Mouse (Mus musculus): ENCODE measurements around the gene Tbxas1. TPM values are rescaled to one million over a fixed set of nuclear protein-coding genes. Genes with fewer than 3 reads are reported as not detected.

Gene Tbxas1
- polyA plus RNA-seq, 1 experiment from 2014 or later = 2.7 TPM

DNA sequence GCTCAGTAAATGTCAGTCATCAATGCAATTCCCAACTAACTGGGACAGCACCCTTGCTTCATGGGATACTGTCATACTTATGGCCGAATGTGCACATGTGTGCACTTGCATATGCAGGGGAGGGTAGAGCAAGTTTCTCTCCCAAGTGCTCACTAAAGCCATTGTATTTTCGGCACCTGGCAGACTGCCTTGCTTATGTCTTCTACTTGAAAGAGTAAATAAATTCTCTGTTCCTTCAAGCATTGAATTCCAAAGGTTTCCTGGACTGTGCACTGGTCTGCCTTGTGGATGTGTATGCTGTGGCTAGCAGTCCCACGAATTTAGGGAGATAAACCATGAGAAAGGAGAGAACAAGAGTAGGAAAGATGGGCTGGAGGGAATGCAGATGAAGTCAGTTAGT lies 53.3 kb downstream of the Tbxas1 start:
- peaks cover 9% of the 10 kb centered on the region for H3K4me1 ChIP-seq (replicated peaks)
- ATAC-seq (ENCODE audit: low FRiP score, low read depth) = no peak
- H3K9me3 ChIP-seq = no peaks in the 10 kb centered on the region
- no peak overlapping the region for H3K9ac ChIP-seq
- H3K4me3 ChIP-seq = no peak overlapping the region
- H3K4me2 ChIP-seq = no peak overlapping the region
- 76% methylated on average over 3 of the region's 3 CpGs for WGBS
- no peaks in the 10 kb centered on the region for H3K27me3 ChIP-seq
- no peak overlapping the region for H3K27ac ChIP-seq (replicated peaks)
- H3K36me3 ChIP-seq = no peaks in the 10 kb centered on the region

DNA sequence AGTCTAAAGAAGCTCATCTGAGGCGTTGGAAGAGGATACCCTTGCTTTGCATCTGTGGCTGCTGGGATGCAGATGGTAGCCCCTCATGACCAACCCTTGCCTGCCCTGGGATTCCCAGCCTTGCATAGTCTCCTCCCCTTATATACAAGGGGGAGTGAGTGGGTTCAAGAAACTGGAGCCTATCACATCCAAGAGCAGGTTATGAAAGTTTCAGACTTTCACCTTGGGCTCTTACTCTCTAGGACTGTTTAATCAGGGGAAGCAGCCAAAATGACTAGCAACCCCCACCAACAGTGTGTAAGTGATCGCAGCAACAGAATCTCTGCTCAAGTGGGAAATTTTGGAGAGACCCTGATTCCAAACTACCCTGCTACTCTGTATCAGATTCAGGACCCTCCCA lies 60.8 kb downstream of the Tbxas1 start:
- Histone ChIP-seq H3K4me1 (replicated peaks) (no peaks in the 10 kb centered on the region), H3K4me3 (no peak overlapping the region), H3K9ac (no peak overlapping the region), H3K4me2 (no peak overlapping the region), H3K27me3 (no peaks in the 10 kb centered on the region), H3K9me3 (no peaks in the 10 kb centered on the region), H3K27ac (replicated peaks) (no peak overlapping the region), H3K36me3 (no peaks in the 10 kb centered on the region)
- WGBS = 76% methylated on average over 2 of the region's 2 CpGs
- ATAC-seq (ENCODE audit: low FRiP score, low read depth) = no peak

DNA sequence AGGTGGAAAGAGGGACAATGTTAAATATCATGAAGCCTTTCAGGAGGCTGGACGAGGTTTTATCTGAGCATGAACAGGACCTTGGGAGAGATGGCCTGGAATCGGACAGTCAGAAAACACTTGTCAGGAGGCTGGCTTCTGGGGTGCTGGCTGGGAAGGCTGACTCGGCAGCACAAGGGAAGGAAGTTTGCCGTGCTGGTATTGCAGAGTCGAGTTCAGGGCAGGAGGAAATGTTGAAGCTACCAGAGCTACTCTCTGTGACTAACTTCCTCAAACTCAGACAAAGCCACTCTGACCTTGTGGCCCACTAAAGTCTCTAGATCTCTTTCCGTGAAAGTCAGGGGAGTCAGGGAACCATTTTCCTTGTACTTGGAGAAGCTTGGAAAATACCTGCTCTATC lies 63.2 kb downstream of the Tbxas1 start:
- no peaks in the 10 kb centered on the region for H3K9me3 ChIP-seq
- H3K4me1 ChIP-seq (replicated peaks) = no peaks in the 10 kb centered on the region
- no peak overlapping the region for H3K4me3 ChIP-seq
- no peak overlapping the region for H3K9ac ChIP-seq
- H3K4me2 ChIP-seq = no peak overlapping the region
- 69% methylated on average over 6 of the region's 6 CpGs for WGBS
- no peaks in the 10 kb centered on the region for H3K36me3 ChIP-seq
- H3K27me3 ChIP-seq = no peaks in the 10 kb centered on the region
- H3K27ac ChIP-seq (replicated peaks) = no peak overlapping the region
- no peak for ATAC-seq (ENCODE audit: low FRiP score, low read depth)

DNA sequence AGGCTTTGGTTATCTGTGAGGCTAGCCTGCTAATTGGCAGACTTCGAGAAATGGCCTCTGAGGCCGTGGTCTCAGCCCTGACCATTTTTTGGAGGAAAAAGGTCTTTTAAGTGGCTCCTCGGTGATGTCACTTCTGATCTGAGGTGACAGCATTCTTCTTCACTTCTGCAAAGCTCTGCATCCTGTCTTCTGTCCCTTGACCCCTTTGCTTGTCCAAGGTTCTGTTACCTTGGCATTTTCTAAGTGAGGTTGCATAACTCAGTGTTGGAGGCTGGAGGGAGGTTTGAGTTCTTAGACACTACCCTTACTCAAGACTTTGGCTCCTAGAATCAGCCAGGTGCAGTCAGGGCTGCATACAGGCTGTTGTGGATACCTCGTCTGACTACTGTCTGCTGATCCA lies 63.9 kb downstream of the Tbxas1 start:
- no peak overlapping the region for H3K4me3 ChIP-seq
- H3K4me2 ChIP-seq = no peak overlapping the region
- no peaks in the 10 kb centered on the region for H3K36me3 ChIP-seq
- no peak for ATAC-seq (ENCODE audit: low FRiP score, low read depth)
- H3K9ac ChIP-seq = no peak overlapping the region
- H3K9me3 ChIP-seq = no peaks in the 10 kb centered on the region
- H3K27ac ChIP-seq (replicated peaks) = no peak overlapping the region
- H3K4me1 ChIP-seq (replicated peaks) = no peaks in the 10 kb centered on the region
- WGBS = 67% methylated on average over 4 of the region's 4 CpGs
- no peaks in the 10 kb centered on the region for H3K27me3 ChIP-seq

DNA sequence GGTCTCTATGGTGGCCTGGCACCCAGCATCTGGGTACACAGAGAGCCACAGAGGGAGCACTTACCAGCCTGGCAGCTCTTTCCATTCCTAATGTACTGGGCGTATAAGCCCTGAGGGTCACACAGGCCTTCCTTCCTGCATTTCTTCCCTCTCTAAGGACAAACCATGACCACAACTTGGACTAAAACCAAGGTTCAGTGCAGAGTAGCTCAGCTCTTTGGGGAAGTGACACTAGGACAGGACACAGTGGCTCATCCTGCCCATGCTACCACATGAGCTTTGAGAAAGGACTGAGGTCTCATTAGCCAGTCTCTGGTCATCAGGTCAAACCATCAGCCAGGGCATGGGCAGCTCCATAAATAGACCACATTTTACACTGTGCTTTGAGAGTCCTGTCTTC lies 65.8 kb downstream of the Tbxas1 start:
- no peak overlapping the region for H3K4me3 ChIP-seq
- ATAC-seq (ENCODE audit: low FRiP score, low read depth) = no peak
- no peaks in the 10 kb centered on the region for H3K4me1 ChIP-seq (replicated peaks)
- 89% methylated on average over 1 of the region's 1 CpGs for WGBS
- H3K27ac ChIP-seq (replicated peaks) = no peak overlapping the region
- no peaks in the 10 kb centered on the region for H3K9me3 ChIP-seq
- no peaks in the 10 kb centered on the region for H3K36me3 ChIP-seq
- no peak overlapping the region for H3K4me2 ChIP-seq
- no peaks in the 10 kb centered on the region for H3K27me3 ChIP-seq
- no peak overlapping the region for H3K9ac ChIP-seq

DNA sequence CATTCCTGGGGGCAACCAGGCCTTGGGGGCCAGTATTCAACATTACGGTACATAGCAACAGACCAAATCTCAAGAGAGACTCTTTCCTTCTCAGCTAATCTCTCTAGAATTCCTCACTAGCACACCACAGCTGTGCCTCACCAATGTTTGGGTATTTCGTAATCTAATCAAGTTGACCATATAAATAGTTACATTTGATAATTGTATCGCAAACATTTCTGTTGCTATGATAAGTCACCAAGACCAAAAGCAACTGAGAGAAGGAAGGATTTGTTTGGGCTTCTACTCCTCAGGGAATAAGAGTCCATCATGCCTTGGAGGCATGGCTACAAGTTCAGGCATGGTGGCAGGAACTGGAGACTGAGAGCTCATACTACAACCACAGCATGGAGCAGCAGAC lies 67.6 kb downstream of the Tbxas1 start:
- no peaks in the 10 kb centered on the region for H3K27me3 ChIP-seq
- ATAC-seq (ENCODE audit: low FRiP score, low read depth) = no peak
- no peaks in the 10 kb centered on the region for H3K36me3 ChIP-seq
- 96% methylated on average over 3 of the region's 3 CpGs for WGBS
- no peak overlapping the region for H3K4me3 ChIP-seq
- no peak overlapping the region for H3K9ac ChIP-seq
- H3K4me2 ChIP-seq = no peak overlapping the region
- no peaks in the 10 kb centered on the region for H3K9me3 ChIP-seq
- H3K27ac ChIP-seq (replicated peaks) = no peak overlapping the region
- no peaks in the 10 kb centered on the region for H3K4me1 ChIP-seq (replicated peaks)

DNA sequence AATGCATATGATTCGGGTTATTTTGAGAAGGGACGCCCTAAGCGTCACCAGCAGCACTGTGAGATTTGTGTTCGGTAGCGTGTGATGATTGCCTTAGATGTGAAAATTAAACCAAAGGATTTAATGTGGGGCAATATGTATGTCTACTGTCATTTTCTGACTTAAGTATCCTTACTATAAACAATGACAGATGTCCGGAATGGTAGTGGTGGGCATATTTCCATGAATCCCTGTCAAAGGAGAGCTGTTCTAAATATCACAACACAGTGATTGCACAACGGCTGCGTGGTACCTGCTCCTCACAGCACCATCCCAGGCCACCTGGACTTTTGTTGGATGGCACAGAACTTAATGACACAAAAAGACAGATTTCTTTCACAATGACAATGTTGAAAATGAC lies 69.2 kb downstream of the Tbxas1 start:
- H3K4me2 ChIP-seq = no peak overlapping the region
- H3K27ac ChIP-seq (replicated peaks) = no peak overlapping the region
- no peak overlapping the region for H3K9ac ChIP-seq
- no peaks in the 10 kb centered on the region for H3K36me3 ChIP-seq
- H3K4me3 ChIP-seq = no peak overlapping the region
- 89% methylated on average over 8 of the region's 8 CpGs for WGBS
- H3K27me3 ChIP-seq = no peaks in the 10 kb centered on the region
- no peaks in the 10 kb centered on the region for H3K4me1 ChIP-seq (replicated peaks)
- no peak for ATAC-seq (ENCODE audit: low FRiP score, low read depth)
- H3K9me3 ChIP-seq = no peaks in the 10 kb centered on the region

DNA sequence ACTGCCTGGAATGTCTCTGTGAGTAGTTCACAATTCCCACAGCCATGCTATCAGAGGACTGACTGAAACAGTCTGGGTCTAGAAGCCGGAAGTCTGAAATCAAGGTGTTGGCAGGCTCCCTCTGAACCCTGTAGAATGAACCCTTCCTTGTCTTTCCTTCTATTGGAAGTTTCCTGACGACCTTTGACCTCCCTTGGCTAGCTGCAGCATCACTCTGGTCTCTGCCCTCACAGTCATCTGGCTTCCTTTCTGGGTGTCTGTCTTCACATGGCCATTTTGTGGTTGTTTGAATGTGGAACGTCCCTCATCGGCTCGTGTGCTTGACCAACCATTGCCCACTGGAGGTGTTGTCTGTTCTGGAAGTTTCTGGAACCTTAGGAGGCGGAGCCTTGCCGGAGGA lies 69.6 kb downstream of the Tbxas1 start:
- WGBS = 93% methylated on average over 7 of the region's 7 CpGs
- H3K4me2 ChIP-seq = no peak overlapping the region

DNA sequence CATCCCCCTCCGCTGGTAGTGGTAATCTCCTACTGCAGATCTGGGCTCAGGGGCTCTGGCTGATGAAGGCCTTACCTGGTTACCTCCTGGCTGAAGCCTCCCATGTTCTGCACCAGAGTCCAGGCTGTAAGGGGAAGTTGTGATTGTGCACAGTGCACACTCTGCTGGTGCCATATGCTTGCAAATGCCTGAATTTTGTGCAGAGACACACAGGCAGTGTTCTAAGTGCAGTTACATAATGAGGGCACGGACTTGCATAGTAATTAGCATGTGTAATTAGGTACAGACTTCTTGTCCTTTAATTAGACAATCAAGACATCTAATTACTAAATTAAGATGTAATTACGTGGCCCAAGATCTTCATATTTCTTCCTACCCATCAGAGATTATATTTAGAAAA lies 70.5 kb downstream of the Tbxas1 start:
- Histone ChIP-seq H3K27me3 (no peaks in the 10 kb centered on the region), H3K4me2 (no peak overlapping the region), H3K4me3 (no peak overlapping the region), H3K27ac (replicated peaks) (no peak overlapping the region), H3K9me3 (no peaks in the 10 kb centered on the region), H3K9ac (no peak overlapping the region), H3K36me3 (no peaks in the 10 kb centered on the region), H3K4me1 (replicated peaks) (no peaks in the 10 kb centered on the region)
- ATAC-seq (ENCODE audit: low FRiP score, low read depth) = no peak
- 66% methylated on average over 3 of the region's 3 CpGs for WGBS

More for the DNA sequence above, 69.6 kb downstream of the Tbxas1 start:
- Histone ChIP-seq H3K27ac (replicated peaks) (no peak overlapping the region), H3K9me3 (no peaks in the 10 kb centered on the region), H3K4me3 (no peak overlapping the region), H3K9ac (no peak overlapping the region), H3K4me1 (replicated peaks) (no peaks in the 10 kb centered on the region), H3K36me3 (no peaks in the 10 kb centered on the region), H3K27me3 (no peaks in the 10 kb centered on the region)
- ATAC-seq (ENCODE audit: low FRiP score, low read depth) = no peak

DNA sequence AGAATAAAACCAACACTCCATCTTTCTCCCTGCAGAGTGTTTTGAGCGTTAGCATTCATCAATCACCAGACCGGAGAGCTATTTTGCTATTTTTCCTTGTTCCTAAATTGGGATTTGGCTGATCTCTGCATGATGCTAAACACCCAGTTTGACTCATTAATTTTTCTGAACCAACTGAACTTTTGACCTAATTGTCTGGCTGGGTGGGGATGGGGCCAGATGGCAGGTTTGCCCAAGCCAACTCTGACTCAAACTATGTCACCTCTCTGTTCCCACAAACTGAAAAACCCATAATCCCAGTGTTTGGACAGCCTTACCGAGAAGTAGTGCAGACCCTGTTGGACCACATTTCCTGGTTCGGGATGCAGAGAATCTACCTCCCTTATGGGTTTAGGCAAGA lies 72.1 kb downstream of the Tbxas1 start:
- H3K4me1 ChIP-seq (replicated peaks) = no peaks in the 10 kb centered on the region
- no peaks in the 10 kb centered on the region for H3K27me3 ChIP-seq
- H3K9ac ChIP-seq = no peak overlapping the region
- no peak for ATAC-seq (ENCODE audit: low FRiP score, low read depth)
- no peaks in the 10 kb centered on the region for H3K9me3 ChIP-seq
- no peaks in the 10 kb centered on the region for H3K36me3 ChIP-seq
- H3K27ac ChIP-seq (replicated peaks) = no peak overlapping the region
- H3K4me2 ChIP-seq = no peak overlapping the region
- 82% methylated on average over 4 of the region's 4 CpGs for WGBS
- H3K4me3 ChIP-seq = no peak overlapping the region

DNA sequence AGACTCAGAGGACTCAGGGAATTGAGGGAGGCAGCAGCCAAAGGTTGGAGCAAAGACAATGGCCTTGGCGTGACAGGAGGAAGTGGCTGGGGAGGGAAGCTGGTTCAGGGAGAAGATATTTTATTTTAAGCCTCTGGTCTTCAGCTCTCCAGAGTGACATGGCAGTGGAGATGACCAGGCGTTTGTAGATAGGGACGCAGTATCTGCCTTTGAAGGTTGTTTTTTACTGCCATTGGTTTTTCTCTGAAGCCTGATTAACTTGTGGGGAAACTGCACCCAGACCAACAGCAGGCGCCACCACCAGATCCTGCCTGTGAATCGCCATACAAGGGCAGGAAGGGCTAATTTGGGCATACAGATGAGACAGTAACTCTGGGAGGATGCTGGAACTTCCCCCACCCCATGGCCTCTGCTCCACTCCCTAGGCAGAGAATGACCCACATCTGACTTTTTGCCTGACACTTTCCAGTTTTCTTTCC lies 74.5 kb downstream of the Tbxas1 start:
- H3K4me3 ChIP-seq = no peak overlapping the region
- no peaks in the 10 kb centered on the region for H3K4me1 ChIP-seq (replicated peaks)
- WGBS = 82% methylated on average over 5 of the region's 5 CpGs
- H3K27me3 ChIP-seq = no peaks in the 10 kb centered on the region
- H3K36me3 ChIP-seq = no peaks in the 10 kb centered on the region
- no peak overlapping the region for H3K9ac ChIP-seq
- H3K27ac ChIP-seq (replicated peaks) = no peak overlapping the region
- H3K9me3 ChIP-seq = no peaks in the 10 kb centered on the region
- no peak overlapping the region for H3K4me2 ChIP-seq
- ATAC-seq (ENCODE audit: low FRiP score, low read depth) = no peak

DNA sequence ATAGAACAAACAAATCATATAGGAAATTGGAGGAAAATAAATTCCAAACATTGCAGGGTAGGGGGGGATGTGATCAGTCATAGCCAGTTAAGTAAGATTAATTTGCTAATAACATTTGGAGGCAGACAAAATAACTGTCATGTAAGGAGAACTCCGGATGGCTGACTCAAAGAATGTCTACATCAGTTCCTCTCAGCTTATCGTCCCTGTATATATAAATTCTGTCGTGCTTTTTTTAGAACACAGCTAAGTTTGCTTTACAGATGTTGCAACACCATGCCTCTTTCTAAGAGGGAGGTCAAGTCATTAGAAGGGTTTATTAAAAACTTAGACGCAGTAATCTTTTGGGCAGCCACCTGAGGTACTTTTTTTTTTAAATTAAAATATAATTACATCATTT lies 75.1 kb downstream of the Tbxas1 start:
- no peak overlapping the region for H3K4me3 ChIP-seq
- ATAC-seq (ENCODE audit: low FRiP score, low read depth) = no peak
- no peak overlapping the region for H3K27ac ChIP-seq (replicated peaks)
- 66% methylated on average over 4 of the region's 4 CpGs for WGBS
- no peak overlapping the region for H3K4me2 ChIP-seq
- H3K9ac ChIP-seq = no peak overlapping the region
- H3K9me3 ChIP-seq = no peaks in the 10 kb centered on the region
- no peaks in the 10 kb centered on the region for H3K27me3 ChIP-seq
- no peaks in the 10 kb centered on the region for H3K4me1 ChIP-seq (replicated peaks)
- no peaks in the 10 kb centered on the region for H3K36me3 ChIP-seq

DNA sequence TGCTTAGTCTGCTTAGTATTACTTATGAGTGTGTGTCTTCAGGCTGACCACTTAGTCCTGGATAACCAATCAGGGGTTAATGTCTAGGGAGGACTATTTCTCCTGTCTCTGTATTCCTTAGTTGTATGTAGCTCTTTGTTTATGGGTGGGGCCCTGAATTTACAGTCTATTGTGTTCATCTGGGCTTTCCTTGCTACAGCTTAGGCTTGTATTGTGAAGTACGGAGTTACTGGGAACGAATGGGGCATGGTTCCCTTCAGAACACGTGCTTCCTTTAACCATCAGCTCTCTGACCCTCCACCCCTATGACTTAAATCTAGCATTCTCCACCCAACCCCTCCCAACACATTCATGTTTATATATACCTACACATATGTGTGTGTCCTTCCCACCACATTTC lies 75.6 kb downstream of the Tbxas1 start:
- 76% methylated on average over 3 of the region's 3 CpGs for WGBS
- no peak overlapping the region for H3K27ac ChIP-seq (replicated peaks)
- no peaks in the 10 kb centered on the region for H3K36me3 ChIP-seq
- no peak overlapping the region for H3K4me2 ChIP-seq
- H3K9ac ChIP-seq = no peak overlapping the region
- H3K4me1 ChIP-seq (replicated peaks) = no peaks in the 10 kb centered on the region
- H3K9me3 ChIP-seq = no peaks in the 10 kb centered on the region
- no peak overlapping the region for H3K4me3 ChIP-seq
- no peaks in the 10 kb centered on the region for H3K27me3 ChIP-seq
- no peak for ATAC-seq (ENCODE audit: low FRiP score, low read depth)

Data from hindbrain, embryonic 15.5 days (tissue).